Mouse (Mus musculus): ENCODE data around the gene Spon1.

The Spon1 gene

DNA sequence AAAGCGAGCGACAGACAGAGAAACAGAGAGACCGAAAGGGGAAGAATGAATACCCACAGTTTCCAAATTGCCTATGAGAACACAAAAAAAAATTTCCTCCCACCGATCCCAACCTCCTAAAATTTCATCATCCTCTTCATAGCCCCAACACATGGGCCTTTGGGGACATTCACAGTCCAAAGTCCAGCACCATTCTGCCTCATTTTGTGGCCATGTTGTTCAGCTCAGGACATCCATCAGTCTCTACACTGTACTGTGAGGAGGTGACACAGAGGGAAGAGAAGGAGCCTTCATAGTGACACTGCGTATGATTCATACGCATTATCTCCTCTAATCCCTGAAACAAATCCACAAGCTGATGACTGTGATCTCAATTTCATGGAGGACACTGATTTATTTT lies 12.7 kb downstream of the Spon1 start:
- no peak for DNase-seq (ENCODE audit: low read depth)

DNA sequence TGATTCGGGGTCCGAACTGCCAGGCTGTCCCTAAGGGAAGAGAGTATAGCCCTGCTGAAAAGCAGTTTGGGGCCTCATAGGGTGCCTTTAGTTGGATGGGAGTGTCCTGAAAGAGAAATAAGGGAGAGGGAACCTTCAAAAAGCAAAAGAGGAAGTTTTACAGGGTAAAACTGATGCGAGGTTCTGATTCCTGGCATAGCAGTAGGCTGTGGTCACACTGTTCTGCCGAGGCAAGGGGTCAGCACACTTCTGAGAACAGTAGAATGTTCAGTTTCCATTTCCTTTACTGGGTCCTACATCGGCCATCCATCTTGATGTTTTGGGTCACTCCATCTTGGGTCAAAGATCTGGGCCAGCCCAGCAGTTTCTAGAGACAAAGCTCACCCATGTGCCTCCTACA lies 14.5 kb downstream of the Spon1 start:
- DNase-seq (ENCODE audit: low read depth), result no peak

DNA sequence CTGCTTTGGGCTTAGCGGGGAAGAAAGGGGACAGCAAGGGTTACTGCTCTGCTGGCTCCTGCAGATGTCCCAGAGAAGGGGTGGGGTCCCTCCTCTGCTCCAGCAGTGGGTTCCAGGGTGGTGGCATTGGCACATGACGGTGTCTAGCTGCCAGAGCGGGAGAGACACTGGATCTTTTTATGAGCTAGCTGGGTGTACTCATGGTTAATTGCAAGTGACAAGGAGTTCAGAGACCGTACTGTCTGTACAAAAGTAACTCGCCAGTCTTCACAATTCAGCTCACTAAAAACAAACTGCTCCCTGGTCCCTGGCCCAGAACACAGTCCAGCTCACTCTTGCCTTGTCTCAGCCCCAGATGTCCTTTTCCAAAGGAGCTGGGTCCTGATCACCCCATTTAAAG lies 26.2 kb downstream of the Spon1 start:
- DNase-seq (ENCODE audit: low read depth), result no peak

DNA sequence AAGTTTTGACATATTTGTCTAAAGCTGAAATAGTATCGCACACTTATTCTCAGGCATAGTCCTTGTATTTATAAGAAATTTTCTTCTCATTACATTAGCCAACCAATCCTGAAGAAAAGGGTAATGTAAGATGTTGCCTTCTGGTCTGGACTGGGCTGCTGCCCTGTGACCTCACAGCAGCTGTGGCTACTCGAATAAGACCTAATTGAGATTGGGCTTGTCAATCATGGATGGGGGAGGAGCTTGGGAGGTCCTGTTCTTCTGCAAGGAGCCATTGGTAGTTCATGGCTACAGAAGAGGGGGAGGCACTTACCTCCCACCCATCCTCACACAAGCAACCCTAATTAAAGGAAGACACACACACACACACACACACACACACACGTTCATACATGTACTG lies 27.1 kb downstream of the Spon1 start:
- DNase-seq (ENCODE audit: low read depth), result no peak

DNA sequence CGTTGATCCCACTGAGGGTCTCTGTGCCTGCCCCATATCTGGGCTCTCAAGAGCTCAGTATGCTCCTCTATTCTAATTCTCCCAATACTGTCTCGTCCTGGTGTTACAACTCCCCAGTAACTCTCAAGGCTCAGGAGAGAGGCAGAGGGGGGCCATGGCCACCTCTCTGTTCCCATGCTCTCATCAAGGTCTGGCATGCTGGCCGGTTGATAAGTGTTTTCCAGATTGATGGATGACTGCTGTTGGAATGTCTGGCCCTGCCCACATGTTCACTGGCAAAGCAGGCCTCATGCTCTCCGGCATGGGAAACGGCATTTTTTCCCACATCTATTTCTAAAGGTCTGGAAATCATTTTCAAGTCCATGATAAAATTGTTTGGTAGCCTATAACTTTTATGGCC lies 29.4 kb downstream of the Spon1 start:
- no peak for DNase-seq (ENCODE audit: low read depth)

DNA sequence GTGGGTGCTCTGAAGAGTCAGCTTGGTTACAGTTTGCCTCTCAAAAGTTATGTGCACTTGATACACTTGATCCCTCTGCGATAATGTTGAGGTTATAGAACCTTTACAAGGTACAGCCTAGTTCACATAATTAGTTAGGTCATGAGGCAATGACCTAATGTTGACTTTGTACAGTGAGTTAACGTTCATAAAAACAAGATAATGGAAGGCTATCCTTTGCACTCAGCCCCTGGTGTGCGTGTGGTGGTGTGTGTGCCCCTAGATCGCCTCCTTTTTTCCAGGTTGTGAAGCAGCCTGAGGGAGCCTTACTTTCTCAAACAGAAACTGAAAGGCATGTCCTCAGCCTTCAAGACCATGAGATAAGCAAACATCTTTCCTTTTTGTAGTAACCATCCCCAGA lies 31.3 kb downstream of the Spon1 start:
- DNase-seq (ENCODE audit: low read depth), result no peak

DNA sequence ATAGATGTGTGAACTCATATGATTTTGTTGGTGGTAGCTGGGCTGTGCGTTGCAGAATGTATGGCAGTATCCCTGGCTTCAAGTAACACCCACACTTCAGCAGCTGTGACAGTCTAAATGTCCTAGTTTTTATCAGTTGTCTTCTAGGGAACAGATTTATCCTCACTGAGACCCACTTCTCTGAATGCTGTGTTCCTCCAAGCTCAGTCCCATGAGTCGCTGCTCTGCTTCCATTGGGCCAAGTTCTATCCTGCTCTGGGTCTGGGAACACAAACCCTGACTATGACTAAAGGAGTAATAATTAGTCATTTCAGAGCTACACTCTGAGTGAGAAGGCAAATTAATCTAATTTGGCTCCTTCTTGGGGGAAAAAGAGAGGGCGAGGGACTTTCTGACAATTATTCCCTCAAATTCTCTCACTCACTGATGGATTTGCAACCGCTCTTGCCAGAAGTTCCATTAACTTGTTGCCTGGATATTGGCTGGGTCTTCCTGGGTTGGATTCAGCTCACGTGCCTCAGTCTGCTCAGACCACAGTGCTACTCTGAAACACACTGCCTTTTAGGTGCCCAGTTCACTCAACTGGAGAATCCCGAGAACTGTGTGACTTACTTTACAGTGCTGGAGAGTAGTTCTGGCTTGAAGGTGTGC lies 32.9 kb downstream of the Spon1 start:
- DNase-seq (ENCODE audit: low read depth), result no peak

DNA sequence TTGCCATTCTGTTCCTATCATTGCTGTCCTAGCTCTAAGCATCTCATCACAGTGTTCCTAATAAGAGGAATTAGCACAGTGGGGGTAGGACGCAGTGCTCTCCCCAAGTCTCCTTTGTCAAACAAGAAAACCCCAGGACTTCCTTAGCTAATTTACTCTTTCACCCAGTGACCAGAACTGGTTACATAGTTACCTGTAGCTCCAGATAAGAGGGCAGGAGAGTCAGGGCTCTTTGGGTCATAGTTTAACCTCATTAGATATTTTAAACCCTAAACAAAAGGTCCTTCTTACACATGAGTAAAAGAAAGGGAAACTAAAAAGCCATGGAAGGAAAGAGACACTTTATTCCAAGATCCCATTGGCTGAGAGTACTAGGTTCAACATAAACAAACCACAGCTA lies 44.0 kb downstream of the Spon1 start:
- DNase-seq (ENCODE audit: low read depth), result no peak

DNA sequence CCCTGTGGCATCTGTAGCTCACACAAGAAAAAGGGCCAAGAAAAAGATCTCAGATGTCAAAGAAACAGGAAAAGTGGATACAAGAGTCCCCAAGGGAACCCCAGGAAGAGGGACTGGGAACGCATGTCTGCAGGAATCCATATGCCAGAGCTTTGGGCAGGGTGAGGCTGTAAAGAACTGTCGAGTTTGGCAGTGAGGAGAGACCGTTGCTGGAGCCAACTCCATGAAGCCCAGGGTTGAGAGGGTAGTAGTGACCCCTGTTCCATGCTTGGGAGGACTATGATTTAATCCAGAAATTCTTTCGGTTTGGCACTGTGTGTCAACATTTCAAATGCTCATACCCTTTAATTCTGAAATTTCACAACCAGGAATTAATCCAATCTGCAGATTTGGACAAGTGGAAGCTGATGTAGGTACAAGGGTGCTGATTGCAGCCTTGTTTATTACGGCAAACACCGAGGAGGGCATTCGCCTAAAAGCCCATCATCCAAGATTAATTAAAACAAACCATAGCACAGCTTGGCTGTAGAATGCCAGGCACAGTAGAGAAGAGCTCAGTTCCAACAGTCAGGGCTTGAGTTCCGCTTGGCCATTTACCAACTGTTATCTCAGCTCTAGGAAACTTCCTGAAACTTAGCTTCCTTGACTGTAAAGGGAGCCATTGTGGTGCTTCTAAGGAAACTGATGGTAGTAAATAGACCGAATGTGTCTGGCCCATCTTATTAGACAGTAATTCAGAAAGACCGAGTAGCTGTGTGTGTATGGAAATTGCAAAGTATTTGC lies 45.8 kb downstream of the Spon1 start:
- DNase-seq (ENCODE audit: low read depth), result no peak

DNA sequence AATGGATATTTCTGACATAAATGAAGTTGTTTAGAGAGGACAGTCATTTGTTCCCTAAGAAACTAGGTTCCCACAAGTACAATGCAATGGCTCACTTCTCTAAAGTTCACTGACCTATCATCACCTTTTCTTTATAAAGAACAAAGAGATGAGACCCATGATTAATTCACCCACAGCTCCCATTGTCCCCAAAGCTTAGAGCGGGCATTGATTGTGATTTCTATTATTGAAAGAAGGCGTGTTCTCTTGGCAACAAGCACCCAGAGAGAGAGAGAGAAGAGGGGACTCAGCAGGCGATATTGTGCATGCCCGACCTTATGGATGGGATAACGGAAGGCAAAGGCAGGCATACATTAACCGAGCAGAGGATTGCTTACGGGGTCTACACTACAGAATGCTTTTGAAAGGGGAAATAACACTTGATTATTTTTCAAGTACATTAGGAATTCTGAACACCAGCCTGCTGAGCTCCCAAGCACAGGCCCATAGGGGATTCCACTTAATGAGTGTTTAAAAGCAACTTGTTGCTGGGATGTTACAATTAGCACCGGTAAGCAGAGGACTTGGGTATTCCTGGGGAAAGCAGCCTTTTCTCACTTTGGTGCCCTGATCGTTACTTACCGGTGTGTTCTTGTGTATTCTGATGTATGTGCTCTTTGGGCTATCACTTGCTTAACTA lies 48.4 kb downstream of the Spon1 start:
- DNase-seq (ENCODE audit: low read depth), result no peak

DNA sequence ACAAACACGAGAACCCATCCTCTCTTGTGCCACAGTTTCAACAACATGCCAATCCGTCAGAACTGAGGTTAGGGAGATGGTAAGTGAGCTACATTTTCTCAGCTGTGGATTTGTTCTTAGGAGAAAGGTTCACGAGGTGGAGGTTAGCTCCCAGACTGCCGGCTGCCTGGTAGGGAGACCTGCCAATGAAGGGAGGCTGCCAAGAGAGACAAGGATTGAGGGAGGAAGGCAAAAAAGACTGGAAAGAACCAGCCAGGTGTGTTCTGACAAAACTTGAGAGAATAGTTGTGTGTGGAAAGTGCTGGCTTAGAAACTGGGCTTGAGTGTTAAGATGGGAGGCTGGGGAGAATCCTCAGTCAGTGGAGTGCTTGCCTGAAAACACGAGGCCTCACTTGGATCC lies 49.9 kb downstream of the Spon1 start:
- no peak for DNase-seq (ENCODE audit: low read depth)

DNA sequence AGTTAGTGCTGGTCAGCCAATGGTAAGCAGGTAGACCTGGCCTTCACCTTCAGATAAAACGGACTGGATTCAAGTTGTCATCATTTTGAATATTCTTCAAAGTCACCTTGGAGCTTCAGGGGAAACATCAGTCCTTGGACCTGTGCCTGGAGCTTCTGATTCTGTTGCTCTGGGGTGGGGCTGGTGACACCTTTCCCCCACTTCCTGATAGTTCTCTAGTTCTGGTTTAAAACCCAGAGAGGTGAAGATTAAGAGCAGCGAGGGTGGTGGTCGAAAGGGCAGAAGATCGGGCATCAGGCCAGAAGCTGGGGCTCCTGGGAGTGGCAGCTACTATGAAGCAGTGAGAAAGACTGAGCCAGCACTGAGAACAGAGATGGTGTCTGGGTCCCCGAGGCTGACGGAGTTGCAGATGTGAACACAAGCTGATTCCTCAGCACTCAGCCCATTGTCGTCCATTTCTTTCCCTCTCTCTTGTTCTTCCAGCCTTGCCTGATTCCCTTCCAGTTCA lies 51.1 kb downstream of the Spon1 start:
- DNase-seq (ENCODE audit: low read depth), result no peak

DNA sequence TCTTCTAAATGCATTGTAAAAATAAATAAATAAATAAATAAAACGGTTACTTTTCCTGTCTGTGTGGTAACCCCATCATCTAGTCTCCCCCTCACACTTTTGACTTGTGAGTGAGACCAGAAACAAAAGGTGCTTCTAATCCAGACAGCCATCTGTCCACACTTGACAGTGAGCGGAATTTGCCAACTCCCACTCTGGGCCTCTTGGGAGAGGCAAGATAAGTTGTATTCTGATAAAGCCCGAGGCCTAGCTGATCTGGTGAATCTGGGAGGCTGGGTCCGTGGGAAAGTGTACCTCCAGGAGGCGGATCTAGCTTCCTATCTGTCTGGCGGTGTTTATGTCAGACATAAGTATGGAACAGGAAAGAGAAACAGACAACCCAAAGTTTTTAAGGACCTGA lies 52.3 kb downstream of the Spon1 start:
- DNase-seq (ENCODE audit: low read depth), result no peak

DNA sequence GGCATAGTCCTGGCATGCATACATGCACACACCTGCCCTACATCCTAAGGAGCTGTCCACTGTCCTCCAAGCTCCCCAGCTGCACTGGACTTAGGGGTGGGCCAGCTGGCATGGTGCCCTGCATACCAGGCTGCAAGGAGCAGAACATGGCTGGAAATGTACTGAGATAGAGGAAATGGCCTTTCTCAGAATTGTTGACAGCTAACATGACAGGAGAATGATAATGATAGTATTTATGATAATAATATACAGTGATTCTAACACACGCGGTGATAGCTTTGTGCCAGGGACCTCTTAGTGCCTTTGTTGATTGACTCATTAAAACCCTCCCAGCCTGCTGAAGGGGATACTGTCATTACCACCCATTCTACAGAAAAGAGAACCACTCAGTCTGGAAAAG lies 54.4 kb downstream of the Spon1 start:
- DNase-seq (ENCODE audit: low read depth), result no peak

DNA sequence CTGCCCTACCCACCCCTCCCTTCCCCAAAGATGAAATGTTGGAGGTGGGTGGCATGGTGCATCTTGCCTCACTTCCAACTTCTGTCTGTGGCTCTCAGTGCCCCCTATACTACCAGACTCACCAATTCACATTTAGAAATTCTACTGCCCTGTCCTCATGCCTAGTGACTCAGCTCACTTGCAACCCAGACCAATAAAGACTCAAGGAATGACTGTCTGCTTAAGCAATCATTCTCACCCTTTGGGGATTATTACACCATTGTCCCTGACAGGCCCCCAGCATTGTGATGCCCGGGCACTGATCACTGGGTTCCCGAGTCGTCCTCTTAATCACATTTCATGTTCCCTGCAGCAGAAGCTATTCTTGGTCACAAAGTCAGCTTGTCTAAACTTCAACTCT lies 57.2 kb downstream of the Spon1 start:
- DNase-seq (ENCODE audit: low read depth), result no peak

DNA sequence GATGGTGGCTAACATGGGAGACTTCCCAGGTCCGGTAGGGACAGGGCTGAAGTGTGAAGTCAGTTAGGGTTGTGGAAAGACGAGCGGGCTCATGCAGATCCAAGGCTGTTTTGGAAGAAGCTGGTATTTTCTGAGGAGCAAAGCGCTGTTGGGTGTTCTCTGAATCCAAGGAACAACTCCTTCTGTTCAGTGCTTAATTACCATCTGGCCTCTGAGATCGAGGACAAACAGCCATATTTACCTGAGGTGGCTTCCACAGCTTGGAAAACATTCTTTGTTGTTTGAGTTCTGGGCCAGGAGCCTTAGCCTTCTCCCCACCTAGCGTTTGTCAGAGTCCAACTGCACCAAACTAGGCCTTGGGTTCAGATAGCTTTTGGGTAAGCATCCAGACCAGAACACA lies 58.9 kb downstream of the Spon1 start:
- no peak for DNase-seq (ENCODE audit: low read depth)

DNA sequence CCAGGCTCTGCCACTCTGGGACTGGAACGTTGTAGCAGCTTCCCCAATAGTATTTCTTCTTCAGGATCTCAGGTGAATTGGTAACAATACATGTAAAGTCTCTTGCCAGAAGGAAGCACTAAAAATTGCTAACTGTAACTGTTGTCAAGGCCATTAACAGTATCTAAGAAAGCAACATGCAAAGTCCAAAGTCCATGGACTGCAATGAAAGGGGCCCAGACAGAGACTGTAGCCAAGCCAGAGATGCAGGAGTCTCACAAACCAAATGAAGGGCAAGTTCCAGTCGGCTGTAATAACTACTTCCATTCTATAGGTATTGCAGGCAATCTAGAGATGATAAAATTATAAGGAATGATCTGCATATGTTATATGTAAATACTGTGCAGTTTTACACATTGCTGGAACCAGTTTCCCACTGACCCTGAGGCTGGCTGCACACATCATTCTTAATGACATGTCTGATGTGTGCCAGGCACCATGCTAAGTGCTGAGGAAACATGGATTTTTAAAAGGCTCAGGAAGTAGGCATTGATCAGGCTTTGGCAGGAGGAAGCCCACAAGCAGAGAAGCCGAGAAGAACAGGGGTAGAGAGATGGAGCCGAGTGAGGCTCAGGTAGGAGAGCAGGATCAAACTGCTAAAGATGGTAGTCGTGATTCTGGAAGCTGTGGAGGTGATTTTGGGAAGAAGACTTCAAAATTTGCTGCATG lies 59.9 kb downstream of the Spon1 start:
- no peak for DNase-seq (ENCODE audit: low read depth)

DNA sequence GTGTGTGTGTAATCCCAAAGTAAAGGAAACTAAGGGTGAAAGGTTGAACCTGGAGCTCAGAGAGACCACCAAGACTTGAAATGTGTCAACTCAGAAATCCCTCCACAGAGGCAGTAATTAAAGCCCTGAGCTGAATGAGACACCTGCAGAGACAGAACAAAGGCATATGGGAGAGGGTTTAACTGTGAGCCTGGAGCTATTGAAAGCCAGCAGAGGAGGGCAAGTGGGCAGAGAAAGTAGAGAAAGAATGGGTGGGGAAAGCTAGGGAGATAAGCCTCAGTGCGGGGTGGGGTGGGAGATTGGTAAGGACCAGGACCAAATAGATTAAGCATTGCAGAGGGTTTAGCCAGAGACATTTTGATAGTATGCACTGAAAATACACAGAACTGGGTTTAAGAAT lies 60.7 kb downstream of the Spon1 start:
- no peak for DNase-seq (ENCODE audit: low read depth)

DNA sequence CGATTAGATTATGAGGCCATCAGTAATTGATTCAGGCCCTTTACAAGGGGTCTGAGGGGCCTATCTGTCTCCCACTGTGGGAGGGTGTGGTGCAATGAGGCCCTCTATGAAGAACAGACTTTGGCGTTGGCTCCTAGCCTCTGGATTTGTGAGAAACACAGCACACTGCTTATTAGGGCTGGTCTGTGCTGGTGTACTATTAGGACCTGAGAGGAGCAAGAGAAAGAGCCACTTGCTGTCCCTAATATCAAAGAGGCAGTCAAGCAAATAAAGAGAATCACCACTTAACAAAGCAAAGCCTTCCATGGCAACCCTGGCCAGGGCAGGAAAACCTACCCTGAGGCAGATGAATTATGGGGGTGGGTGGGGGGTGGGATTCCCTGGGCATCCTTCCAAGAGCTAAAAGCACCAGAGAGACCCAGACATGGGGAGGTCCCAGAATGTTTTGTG lies 62.3 kb downstream of the Spon1 start:
- no peak for DNase-seq (ENCODE audit: low read depth)

DNA sequence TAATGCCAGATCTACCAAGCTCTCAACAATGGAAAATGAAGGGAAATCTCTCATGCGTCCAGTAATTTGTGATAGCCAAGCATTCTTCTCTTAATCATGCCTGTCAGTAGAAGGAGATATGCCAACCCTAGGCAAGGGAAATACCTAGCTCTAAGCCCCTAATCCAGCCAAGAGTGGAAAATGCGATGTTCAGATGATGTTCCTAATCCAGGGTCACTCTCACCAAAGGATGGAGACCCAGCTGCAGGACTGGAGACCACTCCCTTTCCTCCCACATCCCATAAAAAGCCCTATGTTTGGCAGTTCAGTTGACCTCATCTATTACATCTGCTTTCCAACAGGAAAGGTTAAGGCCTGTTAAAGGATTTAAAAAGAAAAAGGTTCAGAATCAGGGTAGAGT lies 62.8 kb downstream of the Spon1 start:
- DNase-seq (ENCODE audit: low read depth), result no peak

DNA sequence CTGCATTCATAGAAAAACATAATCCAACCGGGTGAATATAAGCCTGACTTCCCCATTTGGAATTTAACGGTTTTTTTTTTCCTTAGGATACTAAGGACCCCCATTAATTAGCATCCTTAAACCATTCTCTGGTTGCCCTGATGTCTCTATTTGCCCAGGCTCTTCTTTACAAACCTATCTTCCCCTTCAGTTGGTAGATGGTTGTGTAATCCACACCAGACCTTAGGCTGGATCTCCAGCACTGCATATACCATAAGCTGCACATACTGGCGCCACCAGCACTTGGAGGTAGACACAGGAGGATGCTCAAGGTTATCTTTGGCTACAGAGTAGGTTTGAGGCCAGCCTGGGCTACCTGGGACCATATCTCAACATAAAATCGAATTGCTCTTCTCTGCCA lies 71.4 kb downstream of the Spon1 start:
- no peak for DNase-seq (ENCODE audit: low read depth)

DNA sequence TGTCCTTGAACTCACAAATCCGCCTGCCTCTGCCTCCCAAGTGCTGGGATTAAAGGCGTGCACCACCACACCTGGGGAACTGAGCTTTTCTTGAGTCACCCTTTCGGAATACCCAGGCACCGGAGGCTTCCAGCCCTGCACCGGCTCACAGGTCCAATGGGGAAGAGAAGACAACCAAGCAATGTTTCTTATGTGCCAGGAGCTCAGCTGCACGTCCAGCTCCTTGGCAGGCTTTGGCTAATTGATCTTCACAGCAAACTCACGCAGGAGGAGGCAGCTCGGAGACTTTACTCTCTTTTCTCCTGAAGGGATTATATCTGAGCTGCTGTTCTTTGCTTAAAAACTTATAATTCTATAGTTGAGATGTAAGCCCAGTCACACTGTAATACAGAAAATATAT lies 73.6 kb downstream of the Spon1 start:
- no peak for DNase-seq (ENCODE audit: low read depth)

DNA sequence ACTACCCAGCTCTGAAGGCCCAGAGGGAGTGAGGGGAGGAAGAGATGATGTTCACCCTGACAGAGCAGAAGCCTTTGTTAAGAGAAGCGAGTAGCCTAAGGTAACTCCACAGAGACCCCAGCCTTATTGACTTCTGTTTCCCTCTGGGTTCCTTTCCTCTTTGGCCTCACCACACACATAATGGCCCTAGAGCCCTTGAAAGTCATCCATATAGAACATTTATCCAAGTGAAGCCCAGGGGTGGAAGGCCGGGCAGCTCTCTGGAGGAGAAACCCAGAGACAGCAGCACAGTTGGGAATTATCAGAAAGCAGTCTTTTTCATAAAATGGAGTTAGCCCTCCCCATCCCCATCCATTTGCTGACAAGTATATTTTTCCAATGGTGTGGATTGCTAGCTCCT lies 75.7 kb downstream of the Spon1 start:
- no peak for DNase-seq (ENCODE audit: low read depth)

Data from induced T-regulatory cell, adult 2 months (primary cell).